Mouse (Mus musculus): ENCODE data around the gene Fam193a. TPM values are rescaled to one million over a fixed set of nuclear protein-coding genes. Genes with fewer than 3 reads are reported as not detected.

Gene Fam193a
- total and polyA plus RNA-seq, 3 experiments = 10.9 to 317 (median 37.1) TPM

DNA sequence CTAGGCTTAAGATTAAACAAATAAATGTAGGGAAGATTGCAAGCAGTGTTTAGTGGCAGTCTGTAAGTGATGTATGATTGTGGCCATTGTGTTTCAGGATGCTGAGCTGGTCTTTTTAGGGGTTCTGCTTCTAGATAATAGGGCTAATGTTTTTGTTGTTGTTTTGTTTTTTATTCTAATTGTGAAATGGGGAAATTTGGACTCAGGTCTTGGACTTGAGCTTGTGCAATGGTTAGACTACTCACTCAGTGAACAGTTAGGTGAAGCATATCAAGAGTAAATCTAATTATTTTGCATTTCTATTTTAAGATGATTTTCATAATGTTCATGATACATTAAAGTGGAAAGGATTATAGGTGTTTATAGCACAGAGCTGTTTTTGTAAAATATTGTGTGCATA is 2.8 kb downstream of the Fam193a start:
- no peak; the same call in 1 of the 2 replicates for TF ChIP-seq ZMIZ1 (IDR thresholded peaks at IDR 0.05; ENCODE audit: low read depth, low read length)
- peak; percentile 14; the same call in 1 of the 2 replicates for TF ChIP-seq MYB (IDR thresholded peaks at IDR 0.05; ENCODE audit: low read depth, low read length)
- no peak for TF ChIP-seq SIN3A (IDR thresholded peaks at IDR 0.05; ENCODE audit: low read length)
- Histone ChIP-seq H3K36me3 (ENCODE audit: control insufficient read depth in 1 of 2, insufficient read depth in 2 of 2, low read length in 2 of 2) (peaks cover 9 to 30% of the 10 kb centered on the region in 2 experiments; a peak in 3 of 4 replicates), H3K27me3 (ENCODE audit: control insufficient read depth in 1 of 2, insufficient read depth in 2 of 2, low read length in 2 of 2) (no peaks in the 10 kb centered on the region), H3K4me3 (ENCODE audit: control insufficient read depth in 1 of 2, insufficient read depth in 1 of 2, low read depth in 2 of 2, low read length in 2 of 2) (no peak overlapping the region), H3K9me3 (replicated peaks; ENCODE audit: insufficient read depth, low read length) (no peaks in the 10 kb centered on the region), H3K9ac (ENCODE audit: control insufficient read depth, low read depth, low read length, poor library complexity, severe bottlenecking) (no peak overlapping the region), H3K79me2 (ENCODE audit: control insufficient read depth, insufficient read depth, low read length, poor library complexity) (peaks cover 62% of the 10 kb centered on the region), H3K27ac (ENCODE audit: control insufficient read depth, low read depth, low read length) (no peak overlapping the region), H3K4me1 (ENCODE audit: control insufficient read depth in 1 of 2, insufficient read depth in 2 of 2, low read length in 2 of 2) (peaks cover 11 to 19% of the 10 kb centered on the region in 2 experiments)
- no peak for DNase-seq (ENCODE audit: low read depth, low spot score)

DNA sequence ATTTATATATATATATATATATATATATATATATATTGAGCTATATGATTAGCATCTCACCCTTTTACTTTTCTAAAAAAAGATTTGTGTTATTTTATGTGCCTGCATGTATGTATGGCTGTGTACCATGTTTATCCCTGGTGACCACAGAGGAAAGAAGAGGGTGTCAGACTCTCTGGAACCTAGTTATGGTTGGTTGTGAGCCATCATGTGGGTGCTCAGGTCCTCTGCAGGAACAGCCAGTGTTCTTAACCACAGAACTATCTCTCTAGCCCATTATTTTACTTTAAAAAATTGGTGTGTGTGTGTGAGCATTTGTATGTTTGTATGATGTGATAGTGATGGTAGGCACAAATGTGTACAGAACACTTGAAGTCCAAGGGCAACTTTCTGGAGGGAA is 9.1 kb downstream of the Fam193a start:
- Histone ChIP-seq H3K9me3 (replicated peaks; ENCODE audit: insufficient read depth, low read length) (no peaks in the 10 kb centered on the region), H3K9ac (ENCODE audit: control insufficient read depth, low read depth, low read length, poor library complexity, severe bottlenecking) (no peak overlapping the region), H3K27me3 (ENCODE audit: control insufficient read depth in 1 of 2, insufficient read depth in 2 of 2, low read length in 2 of 2) (no peaks in the 10 kb centered on the region), H3K79me2 (ENCODE audit: control insufficient read depth, insufficient read depth, low read length, poor library complexity) (peaks cover 73% of the 10 kb centered on the region), H3K36me3 (ENCODE audit: control insufficient read depth in 1 of 2, insufficient read depth in 2 of 2, low read length in 2 of 2) (peaks cover 10 to 17% of the 10 kb centered on the region in 2 experiments; a peak in 3 of 4 replicates), H3K4me3 (ENCODE audit: control insufficient read depth in 1 of 2, insufficient read depth in 1 of 2, low read depth in 2 of 2, low read length in 2 of 2) (no peak overlapping the region), H3K4me1 (ENCODE audit: control insufficient read depth in 1 of 2, insufficient read depth in 2 of 2, low read length in 2 of 2) (peaks cover 2 to 8% of the 10 kb centered on the region in 2 experiments; a peak in 2 of 4 replicates), H3K27ac (ENCODE audit: control insufficient read depth, low read depth, low read length) (no peak overlapping the region)
- no peak for DNase-seq (ENCODE audit: low read depth, low spot score)
- TF ChIP-seq USF1 (IDR thresholded peaks at IDR 0.05; ENCODE audit: low read depth, low read length) (peak; percentile 41; the same call in 1 of the 2 replicates), KAT2A (conservative IDR thresholded peaks at IDR 0.05; ENCODE audit: low read depth, low read length) (no peak), MAX (IDR thresholded peaks at IDR 0.05; ENCODE audit: low read length) (no peak), CHD1 (IDR thresholded peaks at IDR 0.05; ENCODE audit: low read depth, low read length) (no peak)

DNA sequence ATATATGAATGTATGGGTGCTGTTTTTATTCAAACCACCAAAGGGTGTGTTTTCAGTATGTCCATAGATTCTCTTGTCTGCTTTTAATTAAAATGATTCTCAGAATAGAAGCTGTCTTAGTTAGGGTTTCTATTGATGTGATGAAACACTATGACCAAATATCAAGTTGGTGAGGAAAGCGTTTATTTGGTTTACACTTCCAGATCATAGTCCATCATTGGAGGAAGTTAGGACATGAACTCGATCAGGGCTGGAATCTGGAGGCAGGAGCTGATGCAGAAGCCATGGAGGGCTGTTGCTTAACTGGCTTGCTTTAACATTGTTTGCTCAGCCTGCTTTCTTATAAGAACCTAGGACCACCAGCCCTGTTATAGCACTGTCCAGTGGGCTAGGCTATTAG is 12.0 kb downstream of the Fam193a start:
- Histone ChIP-seq H3K9ac (ENCODE audit: control insufficient read depth, low read depth, low read length, poor library complexity, severe bottlenecking) (no peak overlapping the region), H3K27me3 (ENCODE audit: control insufficient read depth in 1 of 2, insufficient read depth in 2 of 2, low read length in 2 of 2) (no peaks in the 10 kb centered on the region), H3K4me1 (ENCODE audit: control insufficient read depth in 1 of 2, insufficient read depth in 2 of 2, low read length in 2 of 2) (peaks cover 2 to 16% of the 10 kb centered on the region in 2 experiments; a peak in 2 of 4 replicates), H3K4me3 (ENCODE audit: control insufficient read depth in 1 of 2, insufficient read depth in 1 of 2, low read depth in 2 of 2, low read length in 2 of 2) (no peak overlapping the region), H3K36me3 (ENCODE audit: control insufficient read depth in 1 of 2, insufficient read depth in 2 of 2, low read length in 2 of 2) (peaks cover 15 to 22% of the 10 kb centered on the region in 2 experiments), H3K27ac (ENCODE audit: control insufficient read depth, low read depth, low read length) (no peak overlapping the region), H3K9me3 (replicated peaks; ENCODE audit: insufficient read depth, low read length) (no peaks in the 10 kb centered on the region), H3K79me2 (ENCODE audit: control insufficient read depth, insufficient read depth, low read length, poor library complexity) (peaks cover 73% of the 10 kb centered on the region)
- no peak for DNase-seq (ENCODE audit: low read depth, low spot score)
- TF ChIP-seq TCF12 (IDR thresholded peaks at IDR 0.05; ENCODE audit: low read depth, low read length) (no peak), GABPA (IDR thresholded peaks at IDR 0.05; ENCODE audit: low read depth, low read length) (no peak), CTCF (IDR thresholded peaks at IDR 0.05 in 2 of 3, conservative IDR thresholded peaks at IDR 0.05 in 1 of 3; ENCODE audit: control insufficient read depth in 1 of 3, insufficient read depth in 1 of 3, low read depth in 2 of 3, low read length in 3 of 3, poor library complexity in 1 of 3, severe bottlenecking in 1 of 3) (no peak), NELFE (IDR thresholded peaks at IDR 0.05; ENCODE audit: low read depth, low read length) (no peak), MAX (IDR thresholded peaks at IDR 0.05; ENCODE audit: low read length) (no peak), ELF1 (IDR thresholded peaks at IDR 0.05; ENCODE audit: low read depth, low read length) (no peak), USF1 (IDR thresholded peaks at IDR 0.05; ENCODE audit: low read depth, low read length) (no peak), SMC3 (IDR thresholded peaks at IDR 0.05; ENCODE audit: low read depth, low read length) (no peak), ZC3H11A (IDR thresholded peaks at IDR 0.05; ENCODE audit: low read depth, low read length) (no peak), NRF1 (IDR thresholded peaks at IDR 0.05; ENCODE audit: insufficient read depth, low read depth, low read length, poor library complexity, severe bottlenecking) (no peak), POLR2AphosphoS2 (IDR thresholded peaks at IDR 0.05; ENCODE audit: low read length) (no peak), GATA1 (IDR thresholded peaks at IDR 0.05; ENCODE audit: low read depth, low read length) (no peak), HCFC1 (IDR thresholded peaks at IDR 0.05; ENCODE audit: low read depth, low read length) (no peak), SIN3A (IDR thresholded peaks at IDR 0.05; ENCODE audit: low read length) (no peak), JUND (IDR thresholded peaks at IDR 0.05; ENCODE audit: low read depth, low read length) (no peak), MAZ (IDR thresholded peaks at IDR 0.05; ENCODE audit: low read depth, low read length) (no peak), BHLHE40 (IDR thresholded peaks at IDR 0.05; ENCODE audit: borderline replicate concordance, low read depth, low read length) (no peak), E2F4 (IDR thresholded peaks at IDR 0.05; ENCODE audit: borderline replicate concordance, low read depth, low read length) (no peak), TBP (IDR thresholded peaks at IDR 0.05; ENCODE audit: low read depth, low read length) (no peak)

All from MEL (cell line).